Mouse (Mus musculus): ENCODE measurements around the gene Myh6. TPM values are rescaled to one million over a fixed set of nuclear protein-coding genes. Genes with fewer than 3 reads are reported as not detected.

Myh6 gene
- polyA plus RNA-seq, 3 experiments from 2014 or later: not detected

DNA sequence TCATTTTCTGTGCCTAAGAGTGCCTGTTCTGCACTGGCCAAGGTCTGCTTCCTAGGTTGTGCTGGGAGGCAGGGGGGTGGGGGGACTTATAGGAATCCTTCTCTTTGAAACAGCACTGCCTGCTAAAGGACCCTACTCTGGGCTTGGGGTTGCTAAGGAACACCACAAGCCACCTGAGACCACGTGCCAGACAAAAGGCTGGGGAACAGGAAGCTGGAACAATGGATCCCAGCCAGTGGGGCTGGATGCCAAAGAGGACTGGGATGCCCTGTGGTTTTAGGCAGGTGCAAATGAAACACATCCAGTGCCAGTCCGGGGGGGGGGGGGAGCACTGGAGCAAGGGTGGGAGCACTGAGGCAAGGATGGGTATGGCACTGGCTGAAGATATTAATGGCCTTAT lies 36.3 kb downstream of the Myh6 start:
- ATAC-seq: no peak

DNA sequence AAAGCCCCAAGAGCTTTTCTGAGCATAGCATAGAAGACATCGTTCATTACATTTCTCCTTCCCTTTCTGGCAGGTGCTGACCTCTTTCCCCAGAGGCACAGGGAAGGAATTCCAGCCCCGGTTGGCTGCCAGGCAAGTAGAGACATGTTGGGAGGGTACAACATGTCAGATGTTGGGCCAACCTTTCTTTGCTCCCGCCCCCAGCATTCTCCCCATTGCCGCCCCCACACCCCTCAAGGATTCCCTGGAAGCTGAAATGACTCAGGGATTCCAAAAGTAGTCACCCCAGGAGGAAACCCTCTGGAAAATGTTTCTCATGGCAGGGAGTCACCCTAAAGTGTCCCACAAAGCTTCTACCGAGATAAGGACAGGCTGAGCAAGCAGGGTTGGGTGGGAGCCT lies 36.9 kb downstream of the Myh6 start:
- no peak for ATAC-seq

DNA sequence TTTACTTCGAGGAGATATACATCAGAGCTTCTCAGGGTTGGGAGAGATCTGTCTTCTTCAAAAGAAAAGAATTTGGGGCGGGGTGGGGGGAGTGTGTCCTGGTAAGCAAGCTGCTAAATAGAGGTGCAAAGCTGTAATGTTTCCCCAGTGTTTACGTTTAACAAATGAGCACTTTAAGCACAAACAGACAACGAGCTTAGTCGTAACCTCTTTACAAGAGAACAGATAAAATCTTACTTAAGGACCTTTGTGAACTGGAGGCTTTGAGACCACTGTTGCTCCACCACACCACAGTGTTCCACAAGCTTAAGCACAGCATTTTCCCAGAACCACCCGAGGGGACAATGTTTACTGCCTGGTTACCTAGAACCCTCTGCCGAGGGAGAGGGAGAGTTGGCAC lies 39.4 kb downstream of the Myh6 start:
- ATAC-seq: no peak

DNA sequence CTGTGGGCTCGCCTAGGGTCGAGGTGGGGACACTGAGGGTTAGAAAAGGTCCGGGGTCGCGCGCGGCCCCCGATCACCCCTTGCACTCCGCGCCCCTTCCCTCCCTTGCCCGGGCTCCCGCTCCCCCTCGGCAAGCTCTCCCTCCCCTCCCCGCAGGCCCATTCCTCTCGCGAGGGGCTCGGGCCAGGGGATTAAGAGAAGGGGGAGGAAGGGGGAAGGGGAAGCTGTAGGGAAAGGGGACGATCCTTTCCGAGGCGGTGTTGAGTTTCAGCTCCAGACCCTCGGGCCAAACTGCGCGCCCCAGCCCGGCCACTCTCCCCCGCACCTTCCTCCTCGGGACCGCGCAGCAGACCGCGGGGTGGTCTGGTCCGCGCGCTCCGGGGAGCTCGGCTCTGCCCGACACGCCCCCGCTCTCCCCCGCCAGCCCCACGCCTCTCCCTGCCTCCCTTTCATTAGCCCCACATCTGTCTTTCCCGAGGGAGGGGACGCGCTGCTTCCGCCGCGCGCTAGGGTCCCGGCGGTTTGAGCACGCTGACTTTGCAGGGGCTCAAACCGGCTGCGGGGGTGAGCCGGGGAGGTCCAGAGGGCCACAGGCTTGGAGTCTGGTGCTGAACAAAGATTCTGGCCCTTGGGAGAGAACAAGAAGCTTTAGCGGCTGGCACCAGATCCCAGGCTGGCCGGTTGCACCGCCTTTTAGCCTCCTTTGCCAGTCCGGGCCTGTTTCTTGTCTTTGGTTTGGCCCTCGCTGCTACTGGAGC lies 40.1 kb downstream of the Myh6 start:
- no peak for ATAC-seq

DNA sequence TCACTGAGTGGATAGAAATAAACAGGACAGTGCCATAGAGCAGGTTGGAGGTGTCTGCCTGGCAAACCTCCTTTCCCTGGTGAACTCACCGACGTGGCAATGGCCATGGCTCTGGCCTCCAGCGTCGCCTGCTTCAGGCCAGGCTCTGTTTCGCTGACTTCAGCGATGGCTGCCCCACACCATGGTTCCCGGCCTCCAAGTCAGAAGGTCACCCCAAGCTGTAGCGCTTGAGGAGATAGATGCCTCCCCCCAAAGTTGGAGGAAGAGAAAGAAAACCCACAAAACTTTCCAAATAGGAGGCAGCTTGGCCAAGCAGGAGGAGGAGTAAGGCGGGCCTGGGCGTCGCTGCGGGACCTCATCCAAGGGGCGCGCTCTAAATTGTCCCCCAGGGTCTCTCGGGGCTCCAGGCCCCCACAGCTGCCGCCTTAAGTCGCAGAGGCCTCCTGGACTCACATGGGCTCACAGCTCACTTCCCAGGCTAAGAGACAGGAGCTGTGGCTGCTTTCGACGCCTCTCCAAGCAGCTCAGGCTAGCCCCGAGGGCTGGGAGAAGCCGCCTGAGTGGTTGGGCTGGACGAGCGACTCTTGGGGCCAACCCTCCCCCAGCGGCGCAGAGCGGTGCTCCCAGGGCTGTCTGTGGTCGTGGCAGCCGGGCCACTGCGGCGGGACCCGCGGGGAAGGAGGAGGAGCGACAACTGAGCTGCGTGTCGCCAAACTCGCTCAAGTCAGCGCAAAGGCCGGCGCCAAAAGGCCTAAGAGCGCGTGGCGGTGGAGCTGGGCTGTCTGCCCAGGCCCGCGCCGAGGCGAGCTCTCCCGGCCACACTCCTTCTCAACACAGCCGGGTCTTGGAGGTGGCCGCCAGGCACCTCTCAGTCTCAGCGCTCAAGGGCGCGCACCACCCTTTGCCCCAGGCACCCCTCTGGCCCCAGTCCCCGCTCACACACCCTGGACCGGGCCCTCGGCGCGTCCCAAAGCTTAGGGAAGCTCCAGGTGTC lies 41.1 kb downstream of the Myh6 start, which contains the start of gene Efs:
Gene Efs, minus strand, starts transcription at position 778 of the 994 bp plus-strand sequence.
- no peak for ATAC-seq

DNA sequence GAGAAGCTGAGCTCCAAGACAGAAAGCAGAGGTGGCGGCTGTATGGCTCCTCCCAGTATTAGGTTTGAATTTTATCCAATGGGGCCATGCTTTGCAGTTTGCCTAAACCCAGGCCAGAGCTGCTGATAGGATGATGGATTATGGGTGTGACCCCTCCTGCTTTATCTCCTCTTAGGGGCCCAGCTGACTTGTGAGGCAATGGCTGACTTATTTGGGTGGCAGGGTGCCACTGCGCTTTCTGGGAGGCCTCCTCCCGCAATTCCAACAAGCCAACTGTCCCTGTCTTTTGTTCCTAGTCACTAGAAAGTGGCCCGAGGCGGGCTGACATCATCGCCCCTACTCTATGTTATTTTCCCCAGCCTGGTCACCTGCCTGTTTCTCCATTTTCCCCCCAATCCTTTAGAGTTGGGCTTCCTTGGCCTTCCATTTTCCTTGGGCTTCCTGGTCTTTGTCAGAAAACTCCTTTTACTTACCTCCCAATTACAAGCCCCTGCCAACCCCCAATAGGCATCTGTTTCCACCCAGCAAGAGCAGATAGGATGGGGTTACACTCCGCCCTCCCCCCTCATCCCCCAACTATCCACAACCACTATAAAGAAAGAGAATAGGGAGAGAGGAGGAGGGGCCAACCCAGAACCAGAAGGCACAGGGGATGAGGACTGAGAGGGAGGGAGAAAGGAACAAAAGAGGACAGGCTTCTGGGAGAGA lies 41.9 kb downstream of the Myh6 start:
- ATAC-seq: no peak

DNA sequence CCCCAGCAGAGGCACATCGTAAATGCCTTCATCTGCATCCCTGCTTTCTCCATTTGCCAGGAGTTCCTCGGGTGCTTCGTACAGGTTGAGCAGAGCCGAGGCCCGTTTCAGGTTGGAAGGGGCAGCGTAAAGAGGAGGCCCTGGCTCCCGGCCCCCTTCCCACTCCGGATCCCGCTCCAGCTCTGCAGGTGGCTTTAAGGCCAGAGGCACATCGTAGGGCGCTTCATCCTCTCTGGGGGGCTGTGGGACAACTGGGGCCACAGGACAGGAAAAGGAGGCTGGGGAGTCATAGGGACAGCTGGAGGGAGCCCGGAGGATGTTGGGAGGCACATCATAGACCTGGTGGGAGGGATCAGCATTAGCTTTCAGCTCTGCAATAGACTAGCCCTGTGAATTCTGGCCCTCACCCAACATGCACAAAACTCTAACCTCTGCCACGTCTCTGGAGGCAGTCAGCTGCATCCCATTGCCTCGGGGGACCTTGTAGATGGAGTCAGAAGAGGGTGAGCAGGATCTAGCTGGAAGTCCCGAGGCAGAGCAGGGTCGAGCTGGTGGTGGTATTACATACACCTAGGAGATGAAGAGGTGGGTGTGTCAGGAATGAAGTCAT lies 46.5 kb downstream of the Myh6 start:
- no peak for ATAC-seq

DNA sequence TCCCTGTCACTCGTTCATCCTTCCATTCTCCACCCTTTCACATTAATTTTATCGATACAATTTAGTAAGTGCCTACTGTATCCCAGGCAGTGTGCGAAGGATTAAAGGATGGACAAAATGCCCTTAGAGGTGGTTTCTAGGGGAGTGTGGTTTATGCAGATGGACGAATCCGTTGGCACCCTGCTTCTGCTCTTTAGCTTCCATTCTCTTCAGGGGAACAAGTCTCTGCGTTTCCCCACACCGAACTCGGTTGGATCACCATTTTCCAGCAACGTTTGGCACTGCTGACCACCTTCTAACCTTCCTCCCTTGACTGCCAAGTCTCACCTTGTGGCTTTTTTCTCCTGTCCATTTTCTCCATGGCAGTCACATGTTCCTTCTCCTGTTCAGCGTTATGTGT lies 53.4 kb downstream of the Myh6 start:
- peak; percentile 17 for ATAC-seq

DNA sequence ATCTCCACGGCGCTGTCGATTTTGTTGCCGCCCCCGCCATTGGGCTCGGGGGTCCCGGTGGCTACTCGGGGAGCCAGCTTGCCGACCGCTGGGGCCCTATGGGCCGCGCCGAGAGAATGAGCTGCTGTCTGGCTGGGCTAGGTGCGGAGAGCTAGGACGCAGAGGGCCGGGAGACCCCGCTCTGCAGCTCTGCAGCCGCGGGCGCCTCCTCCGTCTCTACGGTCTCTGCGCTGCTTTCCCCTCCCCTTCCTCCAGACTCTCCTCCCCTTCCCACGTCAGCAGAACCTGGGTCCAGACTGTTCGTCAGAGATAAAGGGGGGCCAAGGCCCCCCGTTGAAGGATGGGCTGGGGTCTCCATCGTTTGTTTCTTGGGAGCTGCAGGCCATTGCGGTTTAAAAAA lies 53.8 kb downstream of the Myh6 start, which contains the start of gene Slc22a17:
Gene Slc22a17, minus strand, starts transcription at position 247 of the 400 bp plus-strand sequence.
- ATAC-seq: peak; percentile 86

DNA sequence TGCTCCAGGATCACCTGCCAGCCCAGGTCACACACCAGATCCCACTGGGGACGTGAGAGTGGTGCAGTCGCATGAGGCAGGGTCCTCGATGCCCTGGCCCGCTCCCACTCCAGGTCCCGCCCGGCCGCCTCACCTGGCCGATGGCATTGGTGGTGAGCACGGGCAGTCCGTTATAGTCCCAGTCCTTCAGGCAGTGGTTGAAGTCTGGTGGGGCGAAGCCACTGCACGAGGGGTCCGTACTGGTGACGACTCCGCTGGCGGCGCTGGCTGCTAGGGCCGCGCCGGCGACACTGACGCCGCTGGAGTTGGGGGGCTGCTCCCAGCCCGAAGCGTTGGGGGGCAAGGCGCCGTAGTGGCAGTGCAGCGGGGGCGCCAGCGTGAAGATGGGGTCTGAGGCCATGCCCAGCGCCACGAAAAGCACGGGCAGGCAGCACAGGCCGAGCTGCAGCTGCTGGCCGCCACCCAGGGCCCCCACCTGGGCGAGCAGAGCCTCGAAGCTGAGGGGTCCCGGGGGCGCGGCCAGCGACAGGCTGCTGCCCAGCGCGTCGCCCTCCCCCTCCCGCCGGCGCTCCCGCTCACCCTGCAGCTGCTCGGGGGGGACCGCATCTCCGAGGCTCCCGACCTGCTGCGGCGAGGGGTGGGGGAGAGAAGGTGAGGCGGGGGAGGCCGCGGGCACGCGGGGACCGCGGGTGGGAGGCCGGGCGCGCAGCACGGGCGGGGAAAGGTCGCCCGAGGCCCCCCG lies 54.4 kb downstream of the Myh6 start:
- ATAC-seq: no peak

DNA sequence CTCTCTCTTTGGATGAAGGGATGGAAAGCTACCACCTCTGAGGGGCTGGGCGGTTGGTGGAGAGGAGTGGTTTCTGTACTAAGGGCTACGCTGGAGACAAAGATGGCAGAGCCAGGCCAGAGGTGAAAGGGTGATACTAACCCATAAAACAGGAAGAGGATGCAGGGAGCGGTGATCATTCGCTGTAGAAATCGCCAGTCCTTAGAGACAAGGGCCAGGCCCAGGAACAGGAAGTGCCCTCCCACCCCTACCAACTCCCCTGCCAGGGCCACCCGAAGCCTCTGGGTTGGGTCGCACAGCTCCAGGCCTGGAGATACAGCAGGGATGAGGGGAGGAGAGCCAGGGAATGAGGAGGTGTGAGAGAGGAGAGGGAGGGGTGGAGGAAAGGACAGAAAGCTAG lies 58.0 kb downstream of the Myh6 start:
- ATAC-seq: no peak

DNA sequence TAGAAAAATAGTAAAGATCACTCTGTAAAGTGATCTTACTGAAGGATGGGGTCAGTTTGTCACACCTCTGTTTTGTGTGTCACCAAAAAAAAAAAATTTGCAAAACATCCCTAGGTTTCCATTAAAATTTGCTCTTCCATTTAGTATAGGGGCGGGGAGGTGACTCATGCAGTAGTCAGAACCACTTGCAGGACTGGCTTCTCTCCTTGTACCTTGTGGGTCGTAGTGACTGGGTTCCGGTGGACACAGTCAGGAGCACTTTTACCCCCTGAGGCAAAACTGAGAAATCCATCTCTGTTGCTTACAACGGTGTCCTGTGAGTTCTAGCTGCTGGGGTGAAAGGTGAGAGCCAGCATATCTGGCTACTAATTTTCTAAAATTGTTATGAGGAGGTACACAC lies 63.1 kb downstream of the Myh6 start:
- ATAC-seq: no peak

DNA sequence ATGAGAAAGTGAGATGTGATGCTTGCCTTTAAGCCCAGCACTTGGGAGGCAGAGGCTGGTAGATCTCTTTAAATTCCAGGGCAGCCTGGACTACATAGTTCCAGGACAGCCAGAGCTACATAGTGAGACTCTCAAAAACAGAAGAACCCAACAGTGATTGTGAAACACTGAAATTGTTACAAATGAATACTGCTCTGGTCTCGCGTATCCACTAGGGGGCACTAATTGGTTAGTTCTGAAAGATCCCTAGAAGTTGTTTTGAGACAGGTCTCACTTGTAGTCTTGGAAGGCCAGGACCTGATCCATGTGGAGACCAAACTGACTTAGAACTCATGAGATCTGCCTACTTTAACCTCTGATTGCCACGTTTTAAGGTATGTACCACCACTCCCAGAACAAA lies 66.3 kb downstream of the Myh6 start:
- ATAC-seq: peak; percentile 76

DNA sequence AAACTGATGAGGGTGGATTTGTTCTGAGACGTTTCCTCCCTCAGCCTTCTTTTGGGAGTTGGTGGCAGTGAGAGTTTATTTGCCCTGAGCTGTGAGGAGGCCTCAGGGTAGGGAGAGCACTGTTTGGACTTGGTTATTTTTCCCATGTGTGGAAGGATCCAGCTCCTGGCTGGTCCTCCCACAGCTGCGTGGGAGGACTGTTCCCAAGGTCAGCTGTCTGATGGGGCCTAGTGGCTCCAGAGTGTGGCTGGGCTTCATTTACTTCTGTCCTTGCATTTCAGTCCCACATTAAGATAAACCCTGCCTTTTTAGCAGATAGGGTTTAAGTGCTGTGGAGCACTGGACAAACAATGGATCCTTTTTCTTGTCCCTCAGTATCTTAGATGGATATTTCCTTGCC lies 69.3 kb downstream of the Myh6 start:
- no peak for ATAC-seq

DNA sequence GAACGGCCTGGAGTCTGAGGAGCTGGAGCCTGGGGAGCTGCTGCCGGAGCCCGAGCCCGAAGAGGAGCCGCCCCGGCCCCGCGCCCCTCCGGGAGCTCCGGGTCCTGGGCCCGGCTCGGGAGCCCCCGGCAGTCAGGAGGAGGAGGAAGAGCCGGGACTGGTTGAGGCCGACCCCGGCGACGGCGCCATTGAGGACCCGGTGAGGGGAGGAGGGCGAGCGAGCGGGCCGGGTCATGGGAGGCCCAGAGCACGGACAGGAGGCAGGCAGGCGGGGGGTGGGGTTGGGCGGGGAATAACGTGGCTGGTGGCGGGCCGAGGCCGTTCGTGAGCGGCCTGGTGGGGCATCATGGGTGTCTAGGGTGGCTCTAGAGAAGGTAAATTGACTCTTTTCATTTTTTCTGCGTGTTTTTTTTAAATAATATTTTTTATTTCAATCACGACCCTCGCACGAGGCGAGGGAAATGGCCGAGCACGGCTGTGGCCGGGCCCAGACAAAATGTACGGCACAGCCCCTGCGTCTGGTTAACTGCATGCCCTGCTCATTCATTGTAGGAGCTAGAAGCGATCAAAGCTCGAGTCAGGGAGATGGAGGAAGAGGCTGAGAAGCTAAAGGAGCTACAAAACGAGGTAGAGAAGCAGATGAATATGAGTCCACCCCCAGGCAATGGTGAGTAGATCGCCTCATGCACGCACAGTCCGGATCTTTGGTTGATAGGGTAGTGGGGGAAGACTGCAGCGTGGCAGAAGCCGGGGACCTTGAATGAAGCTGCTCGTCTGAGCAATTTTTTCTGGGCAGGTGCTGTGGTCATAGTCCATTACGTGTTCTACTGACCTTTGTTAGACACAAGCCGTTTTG lies 72.2 kb downstream of the Myh6 start:
- no peak for ATAC-seq

DNA sequence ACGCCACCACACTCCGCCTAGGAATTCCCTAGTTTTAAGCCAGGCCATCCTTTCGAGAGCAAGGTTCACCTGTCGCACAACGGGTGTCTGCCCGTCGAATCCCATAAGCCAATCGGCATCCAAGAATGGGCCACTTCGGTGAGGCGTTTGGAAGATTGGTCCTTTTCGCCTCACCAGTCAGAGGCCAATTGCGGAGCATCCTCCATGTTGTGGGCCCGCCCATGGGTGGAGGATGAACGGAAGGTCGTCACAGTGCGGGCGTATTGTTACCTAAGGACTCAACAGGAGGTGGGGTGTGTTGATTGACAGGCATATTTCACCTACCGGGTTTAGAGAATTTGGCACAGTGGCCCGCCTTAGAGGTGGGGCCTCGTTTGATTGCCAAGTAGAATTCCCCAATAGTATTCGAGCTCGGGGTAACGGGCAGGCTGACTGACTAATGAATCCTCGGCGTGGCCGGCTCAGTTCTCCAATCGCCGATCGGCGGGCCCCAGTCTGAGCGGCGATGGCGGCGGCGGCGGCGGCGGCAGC lies 73.0 kb downstream of the Myh6 start:
- peak; percentile 98 for ATAC-seq

DNA sequence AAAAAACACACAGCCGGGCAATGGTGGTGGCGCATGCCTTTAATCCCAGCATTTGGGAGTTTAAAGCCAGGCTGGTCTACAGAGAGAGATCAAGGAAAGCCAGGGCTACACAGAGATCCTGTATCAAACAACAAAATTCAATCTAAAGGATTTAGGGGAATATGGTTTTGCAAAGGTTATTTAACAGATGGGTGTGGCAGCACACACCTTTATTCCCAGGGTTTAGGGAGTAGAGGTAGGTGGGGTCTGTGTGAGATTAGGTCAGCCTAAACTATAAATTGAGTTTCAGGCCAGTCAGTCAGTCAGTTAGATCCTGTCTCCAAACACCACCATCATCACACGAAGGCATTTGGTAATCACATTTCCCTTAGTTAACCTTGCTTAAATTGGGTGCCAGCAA lies 74.5 kb downstream of the Myh6 start, which contains the start of gene Pabpn1:
Gene Pabpn1, plus strand, starts transcription at position 301 of the 400 bp plus-strand sequence.
- ATAC-seq: no peak

All from inflammation-experienced regulatory T-cells, adult 6 months (primary cell).